Mouse (Mus musculus): Measurements from ENCODE around the gene Zfp740.
"Not testable (repeated sequence)": the region's sequence is repeated elsewhere in the genome, so short reads cannot be mapped to it uniquely, and the experiment has no call there.

Zfp740 gene

DNA sequence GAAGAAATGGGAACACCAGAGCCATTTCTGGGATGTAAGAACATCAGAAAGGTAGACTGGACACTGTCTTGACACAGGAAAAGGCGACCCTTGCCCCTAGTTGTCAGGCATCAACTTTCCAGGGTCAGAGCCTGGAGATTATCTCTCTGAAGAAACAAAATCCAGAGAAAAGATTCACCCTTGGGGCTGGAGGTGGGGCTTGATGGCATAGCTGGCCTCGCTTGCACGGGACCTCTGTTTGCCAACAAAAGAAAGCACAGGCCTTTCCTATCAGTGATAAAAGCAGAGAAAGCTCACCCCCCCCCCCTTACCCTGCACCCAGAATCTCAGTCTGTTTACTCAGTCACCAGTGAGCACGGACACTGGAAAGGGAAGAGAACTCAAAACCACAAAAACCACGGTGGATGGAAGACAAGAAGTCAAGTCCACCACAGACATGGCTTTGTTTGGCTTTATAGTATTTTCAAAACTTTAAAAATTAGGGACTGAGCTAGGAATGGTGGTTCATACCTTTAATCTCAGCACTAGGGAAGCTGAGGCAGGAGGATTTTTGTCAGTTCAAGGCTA, 10.1 kb upstream of the Zfp740 start:
- no peak for DNase-seq (ENCODE audit: low read depth, low spot score)

DNA sequence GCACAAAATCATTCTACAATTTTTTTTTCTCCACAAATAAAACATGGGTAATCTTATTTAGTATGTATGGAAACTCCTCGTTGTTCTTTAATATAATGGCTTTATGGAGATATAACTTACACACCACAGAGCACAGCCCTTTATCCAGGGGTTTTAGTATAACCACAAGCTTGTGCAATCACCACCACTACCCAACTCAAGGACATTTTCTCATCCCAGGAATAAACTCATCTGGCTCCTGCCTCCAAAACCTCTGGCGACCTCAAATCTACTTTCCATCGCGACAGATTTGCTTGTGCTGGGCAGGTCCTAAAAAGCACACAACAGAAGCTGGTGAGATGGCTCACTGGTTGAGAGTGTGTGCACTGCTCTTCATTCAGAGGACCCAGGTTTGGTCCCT, 9.4 kb upstream of the Zfp740 start:
- DNase-seq (ENCODE audit: low read depth, low spot score): no peak

DNA sequence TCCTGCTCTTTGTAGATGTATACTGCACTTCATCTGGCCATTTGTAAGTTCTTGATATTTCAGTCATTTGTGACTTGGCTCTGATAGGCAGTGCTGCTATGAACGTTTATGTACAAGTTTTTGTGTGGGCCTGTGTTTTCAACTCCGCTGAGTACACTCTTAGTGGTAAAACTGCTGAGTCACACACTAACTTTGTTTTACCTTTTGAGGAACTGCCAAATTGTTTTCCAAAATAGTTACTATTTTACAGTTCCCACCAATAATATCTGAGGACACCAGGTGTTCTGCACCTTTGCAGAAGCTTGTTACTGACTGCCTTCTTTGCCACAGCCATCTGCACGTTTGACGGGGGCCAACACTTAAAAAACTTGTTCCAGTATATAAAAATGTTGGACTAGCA, 8.6 kb upstream of the Zfp740 start:
- no peak for DNase-seq (ENCODE audit: low read depth, low spot score)

DNA sequence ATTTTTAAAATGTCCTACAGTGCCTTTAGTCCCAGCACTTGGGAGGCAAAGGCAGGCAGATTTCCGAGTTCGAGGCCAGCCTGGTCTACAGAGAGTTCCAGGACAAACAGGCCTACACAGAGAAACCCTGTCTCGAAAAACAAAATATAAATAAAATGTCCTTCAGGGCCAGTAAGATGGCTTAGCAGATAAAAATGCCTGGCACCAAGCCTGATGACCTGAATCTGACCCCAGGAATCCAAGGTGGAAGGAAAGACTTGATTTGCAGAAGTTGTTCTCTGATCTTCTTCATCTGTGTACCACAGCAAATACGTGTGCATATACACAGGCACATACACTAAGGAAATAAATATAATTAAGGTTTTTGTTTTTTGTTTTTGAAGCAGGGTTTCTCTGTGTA, 7.7 kb upstream of the Zfp740 start:
- DNase-seq (ENCODE audit: low read depth, low spot score): no peak

DNA sequence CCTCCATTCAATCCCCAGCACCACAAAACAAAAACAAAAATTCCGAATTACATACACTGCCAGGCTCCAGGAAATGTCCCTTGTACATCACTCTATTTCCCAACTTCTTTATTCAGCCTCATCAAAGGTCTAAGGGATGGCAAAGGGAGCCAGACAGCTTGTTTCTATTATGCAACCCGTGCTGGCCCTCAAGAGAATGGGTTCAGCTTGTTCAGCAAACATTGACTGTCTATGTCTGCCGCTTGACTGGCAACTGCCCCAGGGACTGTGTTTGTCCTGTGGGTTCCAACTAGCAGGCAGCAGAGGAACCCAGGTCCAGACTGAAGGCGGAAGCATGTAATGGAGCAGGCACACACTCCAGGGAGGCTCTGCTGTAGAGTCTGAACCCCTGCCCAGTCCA, 4.2 kb upstream of the Zfp740 start:
- DNase-seq (ENCODE audit: low read depth, low spot score): no peak

DNA sequence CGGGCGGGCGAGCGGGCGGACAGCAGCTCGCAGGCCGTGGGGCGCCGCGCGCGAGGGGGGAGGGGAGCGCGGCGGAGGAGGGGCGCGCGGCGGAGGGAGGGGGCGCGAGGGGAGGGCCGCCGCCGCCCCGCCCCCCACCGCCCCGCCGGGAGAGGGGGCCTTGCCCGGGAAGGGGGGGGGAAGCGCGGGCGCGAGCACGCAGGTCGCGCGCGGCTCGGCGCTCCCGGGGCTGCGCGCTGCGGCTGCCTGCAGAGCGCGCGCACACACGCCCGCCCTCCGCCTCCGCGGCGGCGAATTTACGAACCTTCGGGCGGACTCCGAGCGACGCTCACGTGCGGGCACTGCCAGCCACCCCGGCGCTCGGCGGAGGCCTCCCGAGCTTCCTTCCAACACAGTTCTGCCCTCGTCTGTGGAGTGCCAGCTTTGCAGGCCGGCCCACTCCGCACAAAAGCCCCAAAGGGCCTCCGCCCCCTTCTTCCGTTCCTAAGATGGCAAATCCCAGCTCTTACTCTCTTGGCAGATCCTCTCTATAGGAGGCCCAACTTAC, 859 bp downstream of the Zfp740 start:
- peak; percentile 37 for DNase-seq (ENCODE audit: low read depth, low spot score)

DNA sequence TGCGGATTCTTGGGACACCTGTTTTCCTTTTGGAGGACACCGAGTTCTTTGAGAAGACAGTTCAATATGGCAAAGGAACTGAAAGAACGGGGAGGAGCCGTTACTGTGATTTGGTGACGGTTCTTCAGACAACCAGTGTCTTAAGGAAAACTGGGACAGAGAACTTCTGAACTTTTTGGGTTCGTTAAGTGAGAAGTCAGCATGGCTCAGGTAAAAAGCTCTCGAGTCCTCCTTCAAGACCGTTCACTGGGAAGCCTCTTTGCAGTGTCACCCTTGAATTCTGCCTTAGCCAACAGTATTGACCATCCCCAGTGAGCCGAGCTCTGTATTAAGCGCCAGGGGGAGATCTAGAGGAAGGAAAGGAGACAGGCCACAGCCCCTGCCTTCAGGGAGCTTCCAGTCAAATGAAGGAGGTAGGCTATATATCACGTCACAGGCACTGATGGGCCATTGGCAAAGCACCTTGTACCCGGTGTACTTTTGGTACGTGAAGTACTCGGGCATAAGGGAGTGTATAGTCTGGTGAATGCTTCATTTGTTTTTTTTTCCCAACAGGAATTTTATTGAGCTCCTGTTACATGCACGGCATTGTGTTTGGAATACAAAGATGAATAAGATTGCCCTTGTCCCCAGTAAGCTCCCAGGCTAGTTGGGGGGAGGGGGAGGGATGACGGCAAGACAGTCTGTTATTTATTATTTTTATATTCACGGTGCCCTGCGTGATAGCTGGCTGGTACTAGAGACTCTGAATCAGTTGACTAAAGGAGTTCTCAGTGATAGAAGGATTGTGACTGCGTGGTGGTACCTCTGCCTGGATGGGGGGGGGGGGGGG, 1.8 kb downstream of the Zfp740 start, which contains the start of gene Csad:
Gene Csad, minus strand, starts transcription at position 51 of the 832 bp plus-strand sequence.
- DNase-seq (ENCODE audit: low read depth, low spot score): no peak

DNA sequence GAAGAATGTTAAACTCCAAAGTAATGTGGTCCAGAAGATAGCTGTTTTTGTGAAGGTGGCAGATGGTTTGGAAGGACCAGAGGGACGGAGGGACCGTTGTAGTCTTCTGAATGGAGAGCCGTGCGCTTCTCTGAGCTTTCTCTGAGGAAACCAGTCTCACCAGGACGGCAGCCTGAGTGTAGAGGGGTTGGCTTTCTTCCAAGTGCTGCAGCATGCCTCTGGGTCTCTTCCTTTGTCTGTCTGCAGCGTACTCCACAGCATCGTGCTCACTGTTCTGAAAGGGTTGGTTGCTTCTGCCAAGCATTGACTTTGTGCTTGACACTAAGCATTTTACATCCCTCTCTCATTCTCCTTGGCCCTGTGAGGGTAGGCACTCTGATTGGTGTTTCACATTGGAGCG, 2.7 kb downstream of the Zfp740 start:
- DNase-seq (ENCODE audit: low read depth, low spot score): peak; percentile 42

DNA sequence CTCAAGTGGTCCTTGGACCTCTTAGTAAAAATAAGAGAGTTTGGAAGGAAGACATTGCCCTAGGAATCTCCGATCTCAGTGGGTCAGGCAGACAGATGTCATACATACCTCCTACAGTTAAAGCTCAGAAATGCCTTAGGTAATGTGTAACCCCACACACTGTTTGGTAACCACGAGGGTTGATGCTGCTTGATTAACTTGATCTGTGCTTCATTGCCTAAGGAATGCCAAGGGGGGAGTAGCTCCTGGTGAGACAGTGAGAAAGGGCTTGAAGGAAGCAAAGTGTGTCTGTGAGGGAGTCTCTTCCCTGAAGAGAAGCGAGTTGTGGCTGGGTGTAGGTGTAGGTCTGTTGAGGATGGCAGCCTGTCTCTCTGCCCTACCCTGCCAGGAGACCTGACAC, 4.3 kb downstream of the Zfp740 start:
- DNase-seq (ENCODE audit: low read depth, low spot score): no peak

DNA sequence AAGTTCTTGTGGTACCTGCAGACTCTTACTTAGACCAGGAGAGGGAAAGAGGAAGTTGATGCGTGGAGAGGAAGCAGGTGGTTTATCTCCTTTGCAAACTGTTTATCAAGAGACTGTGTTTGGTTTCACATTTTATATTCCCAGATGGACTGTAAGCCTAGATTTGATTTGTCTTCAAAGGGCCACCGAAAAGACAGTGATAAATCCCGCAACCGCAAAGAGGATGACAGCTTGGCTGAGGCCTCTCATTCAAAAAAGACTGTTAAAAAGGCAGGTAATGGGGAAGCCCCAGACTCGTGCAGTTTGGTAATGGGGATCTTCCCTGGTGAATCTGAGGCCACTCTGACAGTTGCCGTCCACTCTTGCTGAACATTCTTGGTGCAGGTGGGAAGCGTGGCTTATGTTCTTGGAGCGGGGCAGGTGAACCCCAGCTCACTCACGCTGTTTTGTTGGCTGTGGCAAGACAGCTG, 5.1 kb downstream of the Zfp740 start:
- DNase-seq (ENCODE audit: low read depth, low spot score): no peak

DNA sequence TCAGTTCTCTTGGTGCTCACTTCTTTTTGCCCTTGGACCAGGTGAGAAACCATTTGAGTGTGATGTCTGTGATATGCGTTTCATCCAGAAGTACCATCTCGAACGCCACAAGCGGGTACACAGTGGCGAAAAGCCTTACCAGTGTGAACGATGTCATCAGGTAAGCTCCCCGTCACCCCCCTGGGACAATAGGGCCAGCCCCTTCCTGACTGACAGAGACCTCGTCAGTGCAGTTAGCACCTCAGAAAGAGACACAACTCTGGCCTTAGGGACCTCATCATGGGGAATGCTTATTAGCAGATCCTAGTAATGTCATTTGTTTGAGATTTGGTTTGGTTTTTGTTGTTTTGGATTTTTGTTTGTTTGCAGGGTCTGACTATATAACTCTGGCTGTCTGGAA, 6.1 kb downstream of the Zfp740 start:
- DNase-seq (ENCODE audit: low read depth, low spot score): no peak

DNA sequence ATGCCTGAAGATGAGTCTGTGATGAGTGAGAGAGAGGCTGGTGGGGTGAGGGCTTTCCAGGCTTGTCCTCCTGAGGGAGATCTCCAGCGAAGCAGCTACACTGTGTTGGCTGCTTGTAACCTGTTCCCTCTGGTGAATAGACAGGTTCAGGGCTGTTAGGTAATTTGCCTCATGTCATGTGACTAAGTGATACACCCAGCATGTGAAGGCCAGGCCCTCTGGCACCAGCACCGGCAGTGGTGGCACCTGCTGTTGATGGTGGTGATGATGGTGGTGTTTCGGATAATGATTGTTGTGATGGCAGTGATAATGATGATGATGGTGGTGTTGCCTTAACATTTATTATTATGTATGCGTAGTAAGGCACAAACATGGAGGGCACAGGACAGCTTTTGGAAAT, 7.8 kb downstream of the Zfp740 start:
- no peak for DNase-seq (ENCODE audit: low read depth, low spot score)

DNA sequence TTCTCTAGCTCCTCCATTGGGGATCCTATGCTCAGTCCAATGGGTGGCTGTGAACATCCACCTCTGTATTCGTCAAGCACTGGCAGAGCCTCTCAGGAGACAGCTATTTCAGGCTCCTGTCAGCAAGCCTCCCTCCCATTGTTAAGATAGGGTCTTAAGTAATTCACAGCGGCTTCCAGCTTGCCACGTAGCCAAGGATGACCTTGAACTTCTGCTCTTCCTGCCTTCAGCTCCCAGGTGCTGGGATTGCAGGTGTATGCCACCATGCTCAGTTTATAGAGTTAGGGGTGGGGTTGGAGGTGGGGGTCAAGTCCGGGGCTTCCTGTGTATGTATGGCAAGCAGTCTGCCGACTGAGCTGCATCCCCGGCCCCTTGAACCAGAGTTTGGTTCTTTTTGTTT, 8.8 kb downstream of the Zfp740 start:
- DNase-seq (ENCODE audit: low read depth, low spot score): no peak

DNA sequence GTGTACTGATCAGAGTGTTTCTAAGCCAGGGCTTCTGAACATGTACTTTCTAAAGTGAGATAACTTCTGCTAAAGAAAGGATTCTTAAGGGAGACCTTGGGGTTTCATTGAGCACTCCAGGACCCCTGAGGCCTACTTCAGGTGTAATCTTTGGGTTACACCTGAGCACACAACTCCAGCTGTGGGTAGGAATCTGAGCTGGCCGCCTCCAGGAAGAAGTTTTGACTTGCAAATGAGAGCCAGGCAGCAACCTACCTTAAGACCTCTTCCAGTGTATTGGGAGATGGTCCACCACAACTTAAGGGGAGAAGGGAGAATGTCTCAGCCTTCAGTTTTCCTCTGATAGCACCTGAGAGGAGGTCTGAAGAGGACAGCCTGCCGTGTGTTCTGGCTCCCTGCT, 11.1 kb downstream of the Zfp740 start:
- DNase-seq (ENCODE audit: low read depth, low spot score): no peak

DNA sequence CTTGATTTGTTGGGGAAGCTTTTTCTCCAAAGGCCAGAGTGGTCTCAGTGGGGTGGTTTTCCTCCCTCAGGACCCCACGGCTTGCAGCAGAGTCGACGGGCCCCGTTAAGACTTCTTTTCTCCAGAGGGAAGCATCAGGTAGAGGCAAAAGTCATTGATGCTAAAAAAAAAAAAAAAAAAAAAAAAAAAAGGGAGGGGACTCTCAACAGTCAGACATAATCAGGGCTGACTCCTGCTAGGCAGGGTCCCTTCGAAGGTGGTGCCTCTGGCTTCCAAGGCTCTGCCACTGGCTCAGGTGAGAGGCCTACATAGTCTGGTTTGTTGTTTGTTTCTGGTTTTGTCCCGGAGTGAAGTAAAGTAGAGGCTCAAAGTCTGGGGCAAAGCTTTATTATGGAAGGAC, 12.6 kb downstream of the Zfp740 start:
- no peak for DNase-seq (ENCODE audit: low read depth, low spot score)

DNA sequence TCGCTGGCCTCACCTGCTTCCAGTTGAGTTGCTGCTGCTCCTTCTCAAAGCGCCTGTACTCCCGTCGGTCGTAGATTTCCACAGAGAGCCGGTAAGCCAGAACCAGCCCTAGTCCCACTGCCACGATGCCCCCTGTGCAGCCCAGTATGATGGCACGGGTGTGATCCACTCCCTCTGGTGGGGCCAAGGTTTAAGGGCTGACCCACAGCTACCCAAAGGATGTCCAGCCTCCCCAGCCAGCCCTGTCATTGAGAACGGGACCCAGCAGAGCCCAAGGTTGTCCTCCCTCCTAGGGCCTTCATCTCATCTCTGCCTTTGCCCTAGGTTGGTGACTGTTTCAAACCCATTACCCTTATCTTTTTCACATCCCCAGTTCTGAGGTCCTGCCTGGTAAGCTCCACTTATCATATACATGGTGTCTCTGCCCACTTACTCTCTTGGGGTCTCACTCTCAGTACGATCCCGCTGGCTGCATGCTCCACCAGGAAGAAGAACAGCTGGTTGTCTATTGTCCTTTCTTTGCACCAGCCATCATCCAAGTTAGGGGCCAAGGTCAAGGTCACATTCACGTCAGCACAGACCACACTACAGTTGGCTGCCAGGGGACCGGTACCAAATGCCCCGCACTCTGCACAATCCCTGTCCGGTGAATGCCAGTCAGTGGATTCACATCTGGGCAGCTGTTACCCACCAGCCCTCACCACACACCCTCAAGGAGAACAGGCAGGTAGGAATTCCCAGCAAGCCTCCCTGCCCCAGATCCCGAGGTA, 13.6 kb downstream of the Zfp740 start:
- no peak for DNase-seq (ENCODE audit: low read depth, low spot score)

DNA sequence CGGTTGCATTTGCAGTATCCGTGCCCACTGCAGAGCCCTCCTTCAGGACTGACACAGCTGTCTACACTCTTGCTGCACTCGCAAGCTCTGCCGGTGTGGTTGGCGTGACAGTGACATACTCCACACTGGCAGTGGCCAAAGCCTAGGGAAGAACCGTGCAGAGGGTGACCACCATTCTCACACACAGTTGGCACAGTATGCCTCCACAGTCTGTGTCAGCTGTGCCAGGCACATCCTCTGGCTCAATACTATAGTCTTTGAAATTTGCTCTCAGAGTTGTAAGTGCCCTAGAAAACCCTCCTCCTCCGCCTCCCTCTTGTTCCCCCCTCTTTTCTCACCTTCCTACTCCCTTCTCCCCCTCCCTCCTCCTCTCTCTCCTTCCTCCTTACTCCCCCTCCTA, 14.3 kb downstream of the Zfp740 start:
- no peak for DNase-seq (ENCODE audit: low read depth, low spot score)

DNA sequence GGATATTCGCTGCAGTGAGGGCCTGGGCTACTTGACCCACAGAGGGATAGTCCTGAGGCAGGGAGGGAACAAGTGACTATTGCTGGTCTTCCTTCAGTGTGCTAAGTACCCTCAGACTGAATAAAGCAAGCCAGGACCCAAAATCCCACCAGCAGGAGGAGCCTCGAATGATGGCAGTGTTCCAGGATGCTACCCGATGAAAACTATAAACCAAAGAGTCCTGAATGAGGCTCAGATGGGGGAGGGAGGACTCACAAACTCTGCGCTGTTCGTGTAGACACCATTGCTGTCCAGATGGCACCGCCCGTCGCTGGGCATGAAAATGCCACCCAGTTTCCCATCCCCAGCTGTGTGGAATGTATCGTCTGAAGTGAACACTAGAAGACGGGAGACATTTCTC, 19.3 kb downstream of the Zfp740 start:
- DNase-seq (ENCODE audit: low read depth, low spot score): no peak

DNA sequence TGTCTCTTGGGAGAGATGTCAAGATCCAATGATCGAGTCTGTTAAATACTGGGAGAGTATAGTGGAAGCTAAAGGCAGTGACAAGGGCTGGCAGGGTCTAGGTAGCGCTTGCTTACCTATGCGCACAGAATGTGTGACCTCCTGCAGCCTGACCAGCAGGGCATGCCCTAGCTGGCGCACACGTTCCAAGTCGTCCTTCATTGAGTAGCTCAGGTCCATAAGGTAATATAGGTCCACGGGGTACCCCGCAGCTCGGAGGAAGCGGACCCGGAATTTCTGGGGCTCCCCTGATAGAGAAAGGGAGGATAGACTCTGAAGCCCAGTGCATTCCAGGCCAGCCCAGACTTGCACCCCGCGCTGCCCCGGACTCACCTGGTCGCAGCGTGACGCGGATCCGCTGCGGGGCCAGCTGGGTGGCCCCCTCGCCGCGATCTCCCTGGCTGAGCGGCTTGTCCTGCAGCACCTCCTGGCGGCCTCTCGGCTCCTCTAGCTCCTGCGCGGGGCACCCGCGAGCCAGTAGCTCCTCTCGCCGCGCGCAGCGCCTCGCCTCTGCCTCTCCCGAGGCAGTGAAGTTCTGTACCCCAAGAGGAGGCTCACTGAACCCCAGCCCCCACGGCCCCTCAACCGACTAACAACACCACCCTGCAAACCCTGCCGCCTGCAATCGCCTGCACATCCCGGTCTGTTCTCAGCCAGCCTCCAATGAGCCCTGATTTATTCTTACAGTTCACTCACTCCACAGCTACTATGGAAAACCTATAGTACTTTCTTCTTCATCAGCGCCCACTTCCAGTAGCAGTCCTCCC, 21.3 kb downstream of the Zfp740 start:
- no peak for DNase-seq (ENCODE audit: low read depth, low spot score)

DNA sequence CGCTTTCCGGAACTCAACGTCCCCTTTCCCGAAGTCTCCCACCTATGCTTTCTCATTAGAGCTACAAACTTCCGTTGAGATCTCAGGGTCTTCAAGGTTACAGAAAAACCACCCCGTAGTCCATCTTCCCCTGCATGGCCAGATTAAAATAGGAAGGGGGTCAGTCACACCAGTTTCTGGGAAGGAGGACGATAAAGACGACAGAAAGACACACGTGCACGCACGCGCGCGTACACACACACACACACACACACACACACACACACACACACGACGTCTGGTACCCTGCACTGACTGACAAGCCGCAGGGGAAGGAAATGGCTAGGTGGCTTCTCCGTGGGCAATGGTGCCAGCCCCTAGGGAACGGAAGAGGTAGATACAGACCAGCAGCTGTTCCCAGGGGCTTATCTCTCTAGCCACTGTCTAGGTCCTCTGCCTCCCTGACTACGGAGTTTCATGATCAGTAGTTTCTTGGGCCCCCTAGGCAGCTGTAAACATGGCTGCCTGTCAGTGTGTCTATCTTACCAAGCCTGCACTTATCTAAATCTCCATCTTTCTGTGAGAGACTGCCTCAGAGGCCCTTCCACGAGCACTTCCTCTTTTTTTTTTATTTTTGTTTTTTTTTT, 22.1 kb downstream of the Zfp740 start:
- no peak for DNase-seq (ENCODE audit: low read depth, low spot score)

DNA sequence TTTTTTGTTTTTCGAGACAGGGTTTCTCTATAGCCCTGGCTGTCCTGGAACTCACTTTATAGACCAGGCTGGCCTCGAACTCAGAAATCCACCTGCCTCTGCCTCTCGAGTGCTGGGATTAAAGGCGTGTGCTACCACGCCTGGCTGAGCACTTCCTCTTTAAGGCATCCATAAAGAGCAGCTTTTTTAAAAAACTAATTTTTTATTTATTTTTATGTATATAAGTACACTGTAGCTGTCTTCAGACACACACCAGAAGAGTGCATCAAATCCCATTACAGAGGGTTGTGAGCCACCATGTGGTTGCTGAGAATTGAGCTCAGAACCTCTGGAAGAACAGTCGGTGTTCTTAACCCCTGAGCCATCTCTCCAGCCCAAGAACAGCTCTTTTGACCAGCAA, 22.6 kb downstream of the Zfp740 start:
- DNase-seq (ENCODE audit: low read depth, low spot score): not testable (repeated sequence)
